Mouse (Mus musculus): ENCODE measurements around the gene Pla2g4f. TPM values are rescaled to one million over a fixed set of nuclear protein-coding genes. Genes with fewer than 3 reads are reported as not detected.

Pla2g4f gene
- polyA plus RNA-seq, 1 experiment: not detected

DNA sequence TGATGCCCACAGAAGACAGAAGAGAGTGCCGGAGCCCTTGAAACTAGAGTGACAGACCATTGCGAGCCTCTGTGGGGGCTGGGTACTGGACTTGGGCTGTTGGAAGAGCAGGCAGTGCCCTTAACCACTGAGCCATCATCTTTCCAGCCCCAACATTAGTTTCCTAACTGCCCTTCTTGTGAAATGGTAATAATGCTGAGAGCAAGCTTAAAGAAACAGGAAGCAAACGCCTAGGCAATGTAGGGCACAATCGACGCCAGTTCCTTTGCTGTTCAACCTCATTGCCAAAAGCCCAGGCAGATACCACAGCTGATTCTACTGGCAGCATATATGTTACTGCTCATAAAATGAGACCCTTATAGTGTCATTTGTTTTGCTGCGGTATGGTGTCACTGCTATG is 61.3 kb downstream of the Pla2g4f start:
- no peak overlapping the region for H3K4me3 ChIP-seq (ENCODE audit: insufficient read depth, low read length)
- no peak for TF ChIP-seq POLR2A (IDR thresholded peaks at IDR 0.05; ENCODE audit: low read depth, low read length)
- no peak for TF ChIP-seq CTCF (IDR thresholded peaks at IDR 0.05; ENCODE audit: borderline replicate concordance, insufficient read depth, low read length)
- H3K4me1 ChIP-seq (ENCODE audit: control insufficient read depth, insufficient read depth, low read length): no peaks in the 10 kb centered on the region
- no peak overlapping the region for H3K27ac ChIP-seq (ENCODE audit: insufficient read depth, low read length)

Other genes starting within 250 kb of the Pla2g4f start
- gene Ehd4, start 159.6 kb downstream of the Pla2g4f start, polyA plus RNA-seq (2011; ENCODE audit: insufficient read length, low read depth, missing spikeins): 19.5 and 22.9 TPM in 2 replicates
- not detected in 2 replicates for gene Pla2g4e, start 68.8 kb downstream of the Pla2g4f start, polyA plus RNA-seq (2011; ENCODE audit: insufficient read length, low read depth, missing spikeins)
- not detected in 2 replicates for gene Pla2g4d, start 25.0 kb downstream of the Pla2g4f start, polyA plus RNA-seq (2011; ENCODE audit: insufficient read length, low read depth, missing spikeins)
- 24.9 and 27.7 TPM in 2 replicates for gene Vps39, start 39.0 kb upstream of the Pla2g4f start, polyA plus RNA-seq (2011; ENCODE audit: insufficient read length, low read depth, missing spikeins)
- 7.3 and 11.1 TPM in 2 replicates for gene Ganc, start 89.7 kb upstream of the Pla2g4f start, polyA plus RNA-seq (2011; ENCODE audit: insufficient read length, low read depth, missing spikeins)
- 28.2 and 36.4 TPM in 2 replicates for gene Tmem87a, start 89.9 kb upstream of the Pla2g4f start, polyA plus RNA-seq (2011; ENCODE audit: insufficient read length, low read depth, missing spikeins)
- gene Capn3, start 141.9 kb upstream of the Pla2g4f start, polyA plus RNA-seq (2011; ENCODE audit: insufficient read length, low read depth, missing spikeins): not detected in 2 replicates
- 102 and 106 TPM in 2 replicates for gene Zfp106, start 249.7 kb upstream of the Pla2g4f start, polyA plus RNA-seq (2011; ENCODE audit: insufficient read length, low read depth, missing spikeins)

Measured in embryonic fibroblast, embryonic 13.5 days (primary cell).